Comparison of ENCODE assay signal across 12 mouse cellular contexts in the genomic region with DNA sequence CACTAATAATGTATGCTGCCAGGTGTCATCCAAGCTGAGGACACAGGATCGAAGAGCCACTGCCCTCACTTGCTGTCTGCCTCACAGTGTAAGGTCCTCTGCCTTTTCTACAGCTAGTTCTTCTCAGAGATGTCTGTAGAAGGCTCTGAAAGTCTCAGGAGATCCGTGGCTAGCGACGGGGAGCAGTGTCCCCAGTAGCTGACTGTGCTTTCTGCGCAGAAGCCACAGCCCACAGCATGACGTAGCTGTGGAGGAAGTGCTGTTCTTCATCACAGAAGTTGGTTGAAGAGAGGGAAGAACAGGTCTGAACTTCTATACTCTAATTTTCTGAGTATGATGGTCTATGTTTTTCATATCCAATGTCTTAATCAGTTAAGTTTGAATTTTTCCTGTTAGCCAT. TPM values are rescaled to one million over a fixed set of nuclear protein-coding genes. Genes with fewer than 3 reads are reported as not detected.
A peak's percentile ranks its signal among the peaks of the same experiment; 100 is the strongest.
DNase-seq lines count a peak whose midpoint lies in the region; ATAC-seq and TF ChIP-seq lines count a peak whose summit lies in the region.
"Had no signal": no experiment of that assay in that cellular context is flagged by ENCODE, and none has a peak within 500 bp of the region (broad histone marks: within the 10 kb centered on the region; RNA-seq: fewer than 3 reads in every experiment).

No protein-coding gene starts in this region.

- H3K4me1 ChIP-seq in kidney, adult 2 months (ENCODE audit: control insufficient read depth, insufficient read depth, low read length) = no peaks in the 10 kb centered on the region; the same call in 1 of the 2 replicates

- no peak for TF ChIP-seq CTCF in kidney, adult 2 months (conservative IDR thresholded peaks at IDR 0.05; ENCODE audit: insufficient read depth, insufficient read length, low read depth, low read length)

- no peak overlapping the region for H3K27ac ChIP-seq in kidney, adult 2 months (ENCODE audit: insufficient read depth, low read depth, low read length)
- H3K27ac ChIP-seq: heart, embryonic 13.5 days; neural tube, embryonic 15.5 days had no signal

- DNase-seq in kidney, adult 2 months = peak; percentile 16
- DNase-seq in kidney, postnatal 36 days = no peak
- peak; percentile 11 to 45 for DNase-seq in monocyte, adult 2 months (ENCODE audit: low read depth in 1 of 2, low spot score in 2 of 2)
- peak; percentile 52 for DNase-seq in thymus, postnatal 25 days
- no peak for DNase-seq in right cerebral cortex, postnatal 25 days
- DNase-seq in left cerebral cortex, postnatal 25 days (ENCODE audit: low spot score in 2 of 2) = no peak
- DNase-seq in layer of hippocampus, adult 18-20 months (ENCODE audit: low spot score in 2 of 2) = no peak
- DNase-seq: cerebellum, adult 2 months had no signal

- no peaks in the 10 kb centered on the region for H3K27me3 ChIP-seq in kidney, adult 2 months (replicated peaks; ENCODE audit: control insufficient read depth, insufficient read depth, low read length)
- H3K27me3 ChIP-seq: heart, embryonic 13.5 days; neural tube, embryonic 15.5 days had no signal

- intact Hi-C loops in left cerebral cortex, postnatal 25 days (cut with DNase I) = loop anchor here (5.0 kb wide), 1 partner anchor 108 kb away; no protein-coding TSS in a partner anchor

- peak; percentile 44 for ATAC-seq in granulocyte monocyte progenitor cell, adult 5-6 weeks (replicated peaks; ENCODE audit: poor library complexity, severe bottlenecking)

- WGBS in kidney, adult 2 months = 81% methylated on average over 6 of the region's 6 CpGs

- no peak overlapping the region for H3K4me3 ChIP-seq in kidney, adult 2 months (ENCODE audit: insufficient read depth, low read depth, low read length)
- H3K4me3 ChIP-seq: heart, embryonic 13.5 days; neural tube, embryonic 15.5 days had no signal

- no peaks in the 10 kb centered on the region for H3K36me3 ChIP-seq in kidney, adult 2 months (ENCODE audit: control insufficient read depth, insufficient read depth, low read length)
- H3K36me3 ChIP-seq: neural tube, embryonic 15.5 days had no signal

- no peak for TF ChIP-seq POLR2A in kidney, adult 2 months (IDR thresholded peaks at IDR 0.05; ENCODE audit: low read depth, low read length)

RNA-seq across cellular contexts. Expression of gene Mtmr6, which starts 4.3 kb away (rescaled TPM):
- polyA plus RNA-seq in kidney, adult 2 months (2012; rRNA removed) = 20.6 and 23.3 TPM in 2 replicates
- 32.9 and 36.1 TPM in 2 replicates for total RNA-seq in granulocyte monocyte progenitor cell, adult 5-6 weeks (2014; fragmentation: Nextera tagmentation)
- total RNA-seq in granulocyte monocyte progenitor cell, adult 5-6 weeks (2017) = 69.7 and 70.7 TPM in 2 replicates
- total RNA-seq in left cerebral cortex, postnatal 25 days (2021) = 100 to 1,000 TPM; 106 to 117 TPM
- 100 to 1,000 TPM; 109 to 112 TPM for total RNA-seq in layer of hippocampus, adult 18-20 months (2021)

RNA-seq across cellular contexts. Expression of gene Gm49336, which starts 18.0 kb away (rescaled TPM):
- 8.6 and 9.0 TPM in 2 replicates for polyA plus RNA-seq in kidney, adult 2 months (2012; rRNA removed)
- total RNA-seq in granulocyte monocyte progenitor cell, adult 5-6 weeks (2014; fragmentation: Nextera tagmentation) = 65.9 and 67.1 TPM in 2 replicates
- 96.8 and 138 TPM in 2 replicates for total RNA-seq in granulocyte monocyte progenitor cell, adult 5-6 weeks (2017)
- total RNA-seq in left cerebral cortex, postnatal 25 days (2021) = 10 to 100 TPM; 80.0 to 80.2 TPM
- 10 to 100 TPM; 64.0 to 65.9 TPM for total RNA-seq in layer of hippocampus, adult 18-20 months (2021)

RNA-seq across cellular contexts. Expression of gene Nupl1, which starts 18.1 kb away (rescaled TPM):
- 0.06 TPM in 1 of 2 replicates, not detected in the other for polyA plus RNA-seq in kidney, adult 2 months (2012; rRNA removed)
- not detected in 2 replicates for total RNA-seq in granulocyte monocyte progenitor cell, adult 5-6 weeks (2014; fragmentation: Nextera tagmentation)
- total RNA-seq in granulocyte monocyte progenitor cell, adult 5-6 weeks (2017) = not detected in 2 replicates
- total RNA-seq in left cerebral cortex, postnatal 25 days (2021) = under 1 TPM in 1 of 2 experiments, not detected in 1; 0.16 TPM
- total RNA-seq in layer of hippocampus, adult 18-20 months (2021) = under 1 TPM in 1 of 2 experiments, not detected in 1; 0.10 TPM
- polyA plus RNA-seq: cerebellum, adult 2 months; heart, embryonic 13.5 days; kidney, embryonic 14.5 days had no signal

Comparison
In these comparisons a context has a peak if more than half of its experiments do, and no peak if none do; other contexts are left out.
1. DNase-seq: peak in kidney, adult 2 months (single experiment), monocyte, adult 2 months (2 of 2) and thymus, postnatal 25 days (single experiment); none in kidney, postnatal 36 days (0 of 2), right cerebral cortex, postnatal 25 days (single experiment), left cerebral cortex, postnatal 25 days (0 of 2) and layer of hippocampus, adult 18-20 months (0 of 2).